Mouse (Mus musculus) testis, adult 2 months (tissue): Measurements from ENCODE around the gene Kcnj8. TPM values are rescaled to one million over a fixed set of nuclear protein-coding genes. Genes with fewer than 3 reads are reported as not detected.

ENCODE experiments used
- H3K27ac ChIP-seq: fragments of 200-500 bp; 2 replicates; pipeline ENCODE4 v1.5.1; 2012; ENCODE audit warnings: low read depth, low read length; ENCODE audit not compliant: control insufficient read depth, insufficient read depth
- H3K27me3 ChIP-seq: fragments of 200-500 bp; 2 replicates; pipeline ENCODE4 v1.6.1; 2012; ENCODE audit warnings: mild to moderate bottlenecking, low read length, moderate library complexity; ENCODE audit not compliant: control insufficient read depth, insufficient read depth
- H3K36me3 ChIP-seq: fragments of 200-500 bp; 2 replicates; pipeline ENCODE4 v1.6.1; 2012; ENCODE audit warnings: mild to moderate bottlenecking, low read length; ENCODE audit not compliant: control insufficient read depth, insufficient read depth
- H3K4me1 ChIP-seq: fragments of 200-500 bp; 2 replicates; pipeline ENCODE4 v1.6.1; 2012; ENCODE audit warnings: low read length; ENCODE audit not compliant: control insufficient read depth, insufficient read depth
- H3K4me3 ChIP-seq: fragments of 200-500 bp; 2 replicates; pipeline ENCODE4 v1.5.1; 2012; ENCODE audit warnings: low read depth, mild to moderate bottlenecking, low read length, moderate library complexity, mixed read lengths; ENCODE audit not compliant: control insufficient read depth
- CTCF ChIP-seq: fragments of 200-500 bp; IDR thresholded peaks from 2 replicates; pipeline ENCODE4 v1.5.1; 2012; ENCODE audit warnings: low read depth, mild to moderate bottlenecking, inconsistent platforms, low read length, moderate library complexity; ENCODE audit not compliant: control insufficient read depth, insufficient read depth, insufficient replicate concordance
- POLR2A ChIP-seq: fragments of 200-500 bp; IDR thresholded peaks from 2 replicates; pipeline ENCODE4 v1.6.1; 2012; ENCODE audit warnings: low read depth, mild to moderate bottlenecking, inconsistent platforms, low read length, moderate library complexity; ENCODE audit not compliant: control insufficient read depth
- polyA plus RNA-seq: library from polyadenylated mRNA; depleted of rRNA; stranded (reverse); fragments of >200 nt; gene quantifications from 2 replicates; pipeline ENCODE4 v1.2.3, GENCODE M21; 2012

The Kcnj8 gene
- polyA plus RNA-seq, 1 experiment: 0.52 TPM

- H3K27me3 ChIP-seq: no peaks in the 10 kb centered on the region
- no peaks in the 10 kb centered on the region for H3K36me3 ChIP-seq
- H3K4me3 ChIP-seq: no peak overlapping the region
- H3K27ac ChIP-seq: no peak overlapping the region
- TF ChIP-seq CTCF: no peak
- TF ChIP-seq POLR2A: no peak
- no peaks in the 10 kb centered on the region for H3K4me1 ChIP-seq
Measured at GRCm38 (mm10) chr6:142578831-142579230, 7.4 kb upstream of the Kcnj8 start.

GRCm38 (mm10) chr6:142577801-142578200 lies 6.4 kb upstream of the Kcnj8 start:
- no peaks in the 10 kb centered on the region for H3K4me1 ChIP-seq
- no peak overlapping the region for H3K4me3 ChIP-seq
- TF ChIP-seq POLR2A (no peak), CTCF (no peak)
- no peak overlapping the region for H3K27ac ChIP-seq
- H3K27me3 ChIP-seq: no peaks in the 10 kb centered on the region
- no peaks in the 10 kb centered on the region for H3K36me3 ChIP-seq

DNA sequence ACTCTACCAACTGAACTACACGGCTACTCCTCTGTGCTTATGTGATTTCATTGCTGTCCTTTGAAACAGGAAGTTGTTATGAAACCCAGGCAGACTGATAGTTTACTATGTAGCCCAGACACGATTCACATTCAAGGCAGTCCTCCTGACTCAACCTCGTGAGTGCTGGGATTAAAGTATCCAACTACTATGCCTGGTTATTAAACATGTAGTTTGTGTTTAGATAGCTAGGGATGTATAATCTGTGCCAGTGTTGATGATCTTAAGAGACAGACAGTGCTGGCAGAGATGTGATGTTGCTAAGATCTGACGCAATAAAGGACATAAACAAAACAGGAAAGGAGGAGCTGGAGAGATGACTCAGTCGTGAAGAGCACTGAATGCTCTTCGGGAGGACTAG lies 1.5 kb upstream of the Kcnj8 start:
- TF ChIP-seq CTCF: no peak
- no peak for TF ChIP-seq POLR2A
- H3K27ac ChIP-seq: no peak overlapping the region
- H3K27me3 ChIP-seq: no peaks in the 10 kb centered on the region

DNA sequence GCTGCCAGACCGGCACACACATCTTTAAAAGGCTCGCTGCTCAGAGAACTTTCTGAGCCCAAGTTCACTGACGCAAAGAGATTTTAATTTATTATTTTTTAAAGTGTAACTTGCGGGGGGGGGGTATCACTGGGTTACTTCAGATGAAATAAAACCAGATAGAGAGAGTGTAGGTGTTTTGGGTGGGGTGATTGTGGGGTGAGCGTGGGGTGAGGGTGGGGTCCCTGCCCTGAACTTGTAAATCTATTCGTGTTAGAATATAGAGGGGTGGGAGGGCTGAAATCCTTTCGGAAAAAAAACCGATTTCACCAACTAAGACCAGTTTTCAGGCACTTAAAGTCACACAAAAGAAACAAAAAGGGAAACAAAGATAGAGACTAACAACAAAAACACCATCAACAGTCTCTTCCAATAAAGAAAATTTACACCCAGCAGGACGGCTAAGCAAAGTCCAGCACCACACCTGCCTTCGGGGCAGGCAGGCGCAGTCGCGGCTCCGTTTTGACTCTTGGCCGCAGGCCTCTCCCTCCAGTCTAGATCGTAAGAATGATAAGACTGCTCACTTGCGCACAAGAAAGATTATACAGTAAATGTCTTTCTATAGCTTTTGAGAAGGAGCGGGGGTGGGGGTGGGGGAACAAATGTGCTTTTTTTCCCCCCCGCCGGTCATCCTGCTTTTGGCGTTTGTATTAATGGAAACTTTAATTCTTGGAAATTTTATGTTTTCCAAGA lies 381 bp upstream of the Kcnj8 start:
- H3K27me3 ChIP-seq: no peaks in the 10 kb centered on the region
- H3K27ac ChIP-seq: no peak overlapping the region
- no peak overlapping the region; the same call in 1 of the 2 replicates for H3K4me3 ChIP-seq
- no peak for TF ChIP-seq POLR2A
- no peak for TF ChIP-seq CTCF
- no peaks in the 10 kb centered on the region for H3K36me3 ChIP-seq
- peaks cover 2% of the 10 kb centered on the region for H3K4me1 ChIP-seq

More for the DNA sequence above, 1.5 kb upstream of the Kcnj8 start:
- Histone ChIP-seq H3K4me1 (peaks cover 2% of the 10 kb centered on the region), H3K36me3 (no peaks in the 10 kb centered on the region), H3K4me3 (no peak overlapping the region)

DNA sequence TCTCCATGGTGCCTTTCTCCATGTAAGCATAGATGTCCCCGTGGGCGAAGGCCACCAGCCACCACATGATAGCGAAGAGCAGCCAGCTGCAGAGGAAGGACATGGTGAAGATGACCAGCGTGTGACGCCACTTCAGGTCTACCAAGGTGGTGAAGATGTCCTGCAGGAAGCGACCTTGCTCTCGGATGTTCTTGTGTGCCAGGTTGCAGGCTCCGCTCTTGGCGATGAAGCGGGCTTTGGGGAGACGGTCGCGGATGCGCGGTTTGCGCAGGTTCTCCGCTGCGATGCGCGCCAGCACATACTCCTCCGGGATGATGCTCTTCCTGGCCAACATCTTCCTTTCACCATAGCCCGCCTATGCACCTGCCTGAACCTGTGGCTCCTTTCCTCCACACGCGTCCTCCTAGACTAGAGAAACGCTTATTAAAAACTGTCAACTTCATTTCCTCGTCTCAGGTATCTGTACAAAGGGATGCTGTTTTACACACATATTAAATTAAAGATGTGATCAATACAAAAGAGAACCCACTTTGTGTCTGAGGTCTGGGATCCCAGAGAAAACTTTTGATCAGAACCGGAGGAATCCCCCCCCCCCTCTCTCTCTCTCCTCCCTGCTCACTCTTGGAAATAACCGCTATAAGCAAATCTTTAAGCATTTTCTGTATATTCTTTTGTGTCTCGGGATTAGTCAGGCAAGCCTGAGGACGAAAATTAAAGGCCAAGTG lies 1.2 kb downstream of the Kcnj8 start:
- TF ChIP-seq POLR2A (no peak), CTCF (no peak)
- Histone ChIP-seq H3K36me3 (no peaks in the 10 kb centered on the region), H3K4me1 (peaks cover 9% of the 10 kb centered on the region), H3K27ac (no peak overlapping the region), H3K27me3 (no peaks in the 10 kb centered on the region), H3K4me3 (no peak overlapping the region)

- Histone ChIP-seq H3K4me3 (no peak overlapping the region), H3K4me1 (peaks cover 9% of the 10 kb centered on the region), H3K27me3 (no peaks in the 10 kb centered on the region), H3K27ac (no peak overlapping the region), H3K36me3 (no peaks in the 10 kb centered on the region)
- TF ChIP-seq CTCF (no peak), POLR2A (no peak)
Measured at GRCm38 (mm10) chr6:142568713-142569357, 2.6 kb downstream of the Kcnj8 start.

DNA sequence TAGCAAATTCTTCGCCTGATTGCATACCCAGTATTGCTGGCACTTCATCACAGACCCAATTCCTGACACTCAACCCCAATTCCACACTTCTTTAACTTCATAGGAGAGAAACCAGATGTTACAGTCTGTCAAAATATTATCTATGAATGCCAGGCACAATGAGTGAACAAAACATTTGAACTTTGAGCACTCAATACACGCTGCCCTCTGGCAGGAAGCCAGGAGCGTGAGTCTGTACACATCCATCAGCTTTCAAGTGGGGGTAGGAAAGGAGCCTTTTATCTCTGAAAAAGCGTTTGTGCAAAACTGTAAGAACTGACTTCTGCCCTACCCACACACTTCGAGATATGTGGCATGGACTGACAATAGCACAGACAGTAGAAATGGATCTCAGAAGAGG lies 4.0 kb downstream of the Kcnj8 start:
- no peaks in the 10 kb centered on the region for H3K36me3 ChIP-seq
- TF ChIP-seq POLR2A (no peak), CTCF (no peak)
- peaks cover 9% of the 10 kb centered on the region for H3K4me1 ChIP-seq
- no peaks in the 10 kb centered on the region for H3K27me3 ChIP-seq
- no peak overlapping the region for H3K4me3 ChIP-seq
- no peak overlapping the region for H3K27ac ChIP-seq
